Mouse (Mus musculus) erythroblast, embryonic 14.5 days (primary cell): ENCODE results near the gene Phykpl. TPM values are rescaled to one million over a fixed set of nuclear protein-coding genes. Genes with fewer than 3 reads are reported as not detected.
"Not testable (repeated sequence)": the region's sequence is repeated elsewhere in the genome, so short reads cannot be mapped to it uniquely, and the experiment has no call there.

Experiments used
- H3K27me3 ChIP-seq: 2 replicates; pipeline ENCODE4 v1.6.1; 2012; ENCODE audit warnings: inconsistent platforms; ENCODE audit not compliant: control insufficient read depth
- H3K36me3 ChIP-seq: 2 replicates; pipeline ENCODE4 v1.6.1; 2012; ENCODE audit warnings: mild to moderate bottlenecking, inconsistent platforms; ENCODE audit not compliant: control insufficient read depth
- H3K4me1 ChIP-seq: 2 replicates; pipeline ENCODE4 v1.6.1; 2012; ENCODE audit warnings: inconsistent platforms; ENCODE audit not compliant: control insufficient read depth
- H3K4me3 ChIP-seq: replicated peaks from 2 replicates; pipeline ENCODE3; 2012; ENCODE audit warnings: moderate library complexity, mild to moderate bottlenecking, inconsistent platforms
- H3K9me3 ChIP-seq: 2 replicates; pipeline ENCODE4 v1.6.1; 2012; ENCODE audit warnings: low read length, inconsistent platforms, mixed read lengths; ENCODE audit not compliant: control insufficient read depth
- GATA1 ChIP-seq: IDR thresholded peaks from 2 replicates; pipeline ENCODE4 v1.6.1; 2012; ENCODE audit warnings: low read length, inconsistent platforms, mixed read lengths
- TAL1 ChIP-seq: IDR thresholded peaks from 3 replicates; pipeline ENCODE4 v1.6.1; 2012; ENCODE audit warnings: low read length, inconsistent platforms, mixed read lengths
- polyA plus RNA-seq: library from polyadenylated mRNA; stranded (reverse); fragments of >175 nt; gene quantifications from 2 replicates; pipeline ENCODE4 v1.2.3, GENCODE M21; 2012

Phykpl gene
- polyA plus RNA-seq, 1 experiment, result 0.69 TPM

- TF ChIP-seq GATA1 (no peak), TAL1 (no peak)
- no peaks in the 10 kb centered on the region for H3K9me3 ChIP-seq
- peaks cover 37% of the 10 kb centered on the region for H3K36me3 ChIP-seq
- peak overlapping the region; percentile 98 for H3K4me3 ChIP-seq
- peaks cover 75% of the 10 kb centered on the region for H3K4me1 ChIP-seq
- no peaks in the 10 kb centered on the region for H3K27me3 ChIP-seq
Measured at GRCm38 (mm10) chr11:51607096-51607738, 22.7 kb downstream of the Phykpl start.

- Histone ChIP-seq H3K27me3 (no peaks in the 10 kb centered on the region), H3K4me1 (peaks cover 55% of the 10 kb centered on the region), H3K4me3 (peak overlapping the region; percentile 45), H3K9me3 (no peaks in the 10 kb centered on the region), H3K36me3 (peaks cover 15% of the 10 kb centered on the region)
- no peak for TF ChIP-seq TAL1
- no peak for TF ChIP-seq GATA1
Measured at GRCm38 (mm10) chr11:51609266-51609909, 24.8 kb downstream of the Phykpl start.

GRCm38 (mm10) chr11:51609940-51610339, 25.4 kb downstream of the Phykpl start:
- H3K36me3 ChIP-seq, H3K4me3 ChIP-seq, H3K27me3 ChIP-seq, H3K9me3 ChIP-seq: not testable (repeated sequence)
- peaks cover 55% of the 10 kb centered on the region for H3K4me1 ChIP-seq

GRCm38 (mm10) chr11:51614256-51614655, 29.7 kb downstream of the Phykpl start:
- TF ChIP-seq TAL1 (no peak), GATA1 (no peak)
- H3K36me3 ChIP-seq, result no peaks in the 10 kb centered on the region
- no peak overlapping the region for H3K4me3 ChIP-seq
- no peaks in the 10 kb centered on the region for H3K9me3 ChIP-seq
- H3K27me3 ChIP-seq, result no peaks in the 10 kb centered on the region
- peaks cover 46% of the 10 kb centered on the region for H3K4me1 ChIP-seq

- Histone ChIP-seq H3K36me3 (no peaks in the 10 kb centered on the region), H3K4me3 (peak overlapping the region; percentile 69), H3K27me3 (no peaks in the 10 kb centered on the region), H3K9me3 (no peaks in the 10 kb centered on the region), H3K4me1 (peaks cover 43% of the 10 kb centered on the region)
- no peak for TF ChIP-seq GATA1
- TF ChIP-seq TAL1, result no peak
Measured at GRCm38 (mm10) chr11:51615129-51615528, 30.6 kb downstream of the Phykpl start.

- Histone ChIP-seq H3K4me3 (peak overlapping the region; percentile 69), H3K36me3 (no peaks in the 10 kb centered on the region), H3K9me3 (no peaks in the 10 kb centered on the region), H3K4me1 (peaks cover 48% of the 10 kb centered on the region), H3K27me3 (no peaks in the 10 kb centered on the region)
- no peak for TF ChIP-seq GATA1
- TF ChIP-seq TAL1, result no peak
Measured at GRCm38 (mm10) chr11:51615601-51616000, 31.0 kb downstream of the Phykpl start.

- Histone ChIP-seq H3K4me1 (peaks cover 52% of the 10 kb centered on the region), H3K4me3 (peak overlapping the region; percentile 69)
- not testable (repeated sequence) for H3K9me3 ChIP-seq
Measured at GRCm38 (mm10) chr11:51616113-51616512, 31.6 kb downstream of the Phykpl start.

GRCm38 (mm10) chr11:51617693-51618092, 33.1 kb downstream of the Phykpl start:
- TF ChIP-seq GATA1 (no peak), TAL1 (no peak)
- Histone ChIP-seq H3K4me3 (no peak overlapping the region), H3K27me3 (no peaks in the 10 kb centered on the region), H3K36me3 (peaks cover 17% of the 10 kb centered on the region), H3K4me1 (peaks cover 56% of the 10 kb centered on the region), H3K9me3 (no peaks in the 10 kb centered on the region)

More at GRCm38 (mm10) chr11:51616113-51616512, 31.6 kb downstream of the Phykpl start:
- not testable (repeated sequence) for H3K36me3 ChIP-seq, H3K27me3 ChIP-seq

GRCm38 (mm10) chr11:51618894-51619408, 34.4 kb downstream of the Phykpl start:
- TF ChIP-seq TAL1, result no peak
- Histone ChIP-seq H3K4me1 (peaks cover 56% of the 10 kb centered on the region), H3K27me3 (no peaks in the 10 kb centered on the region), H3K36me3 (peaks cover 29% of the 10 kb centered on the region), H3K4me3 (peak overlapping the region; percentile 83), H3K9me3 (no peaks in the 10 kb centered on the region)
